ENCODE assay signal across 19 mouse cellular contexts in the genomic region with DNA sequence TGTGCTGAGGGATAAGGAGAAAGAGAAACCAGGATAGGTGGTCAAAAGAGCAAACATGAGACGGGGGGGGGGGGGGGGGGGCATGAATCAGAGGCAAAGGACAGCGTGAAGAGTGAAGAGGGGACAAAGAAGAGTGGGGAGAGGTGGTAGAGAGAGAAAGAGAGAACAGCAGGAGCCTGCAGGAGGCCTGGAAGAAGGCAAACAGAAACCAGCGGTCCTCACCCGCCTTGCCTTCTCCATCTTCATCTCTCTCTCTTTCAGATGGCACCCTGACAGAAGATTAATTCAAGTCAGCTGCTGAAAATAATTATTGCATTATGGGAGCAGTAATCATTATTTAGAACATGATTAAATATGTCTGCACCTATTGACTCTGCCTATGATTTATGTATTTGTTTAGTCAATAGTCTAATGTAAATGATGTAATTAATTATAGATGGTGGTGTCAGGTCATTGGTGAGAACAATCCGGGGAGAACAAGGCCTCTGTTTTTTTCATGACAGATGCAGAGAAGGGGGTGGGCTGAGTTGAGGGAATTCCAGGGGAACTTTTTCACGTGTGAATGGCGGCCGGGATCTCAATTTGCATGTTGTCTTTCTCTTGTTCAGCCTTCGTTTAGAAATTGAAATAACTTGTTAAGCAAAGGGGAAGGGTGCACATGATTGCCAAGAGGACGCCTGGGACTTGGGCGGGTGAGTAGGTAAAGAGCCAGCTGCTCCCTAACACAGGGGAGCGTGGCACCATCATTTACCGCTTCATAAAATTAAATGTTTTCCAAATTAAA.
A peak's percentile ranks its signal among the peaks of the same experiment; 100 is the strongest.
DNase-seq lines count a peak whose midpoint lies in the region; ATAC-seq and TF ChIP-seq lines count a peak whose summit lies in the region.
"Had no signal": no experiment of that assay in that cellular context is flagged by ENCODE, and none has a peak within 500 bp of the region (broad histone marks: within the 10 kb centered on the region; RNA-seq: fewer than 3 reads in every experiment).

No protein-coding gene starts in this region.

- H3K27me3 ChIP-seq in forebrain, embryonic 13.5 days = peaks cover 10% of the 10 kb centered on the region
- no peaks in the 10 kb centered on the region; the same call in 1 of the 2 replicates for H3K27me3 ChIP-seq in forebrain, postnatal 0 days (ENCODE audit: insufficient read depth, low read length)
- peaks cover 42% of the 10 kb centered on the region for H3K27me3 ChIP-seq in neural tube, embryonic 15.5 days (replicated peaks)
- H3K27me3 ChIP-seq in midbrain, embryonic 13.5 days = peaks cover 12% of the 10 kb centered on the region; the same call in 1 of the 2 replicates
- H3K27me3 ChIP-seq: CH12.LX had no signal

- no peak overlapping the region for H3K27ac ChIP-seq in forebrain, embryonic 13.5 days
- H3K27ac ChIP-seq in forebrain, postnatal 0 days (ENCODE audit: low read depth, low read length) = no peak overlapping the region
- H3K27ac ChIP-seq in neural tube, embryonic 15.5 days (replicated peaks) = no peak overlapping the region
- H3K27ac ChIP-seq in midbrain, embryonic 13.5 days = no peak overlapping the region
- H3K27ac ChIP-seq: embryonic facial prominence, embryonic 10.5 days; heart, adult 2 months; kidney, embryonic 15.5 days; layer of hippocampus, adult 2 months; liver, embryonic 14.5 days had no signal

- peak; percentile 75 for ATAC-seq in forebrain, embryonic 13.5 days
- no peak for ATAC-seq in forebrain, postnatal 0 days
- no peak for ATAC-seq in neural tube, embryonic 15.5 days (ENCODE audit: low FRiP score)
- ATAC-seq in midbrain, embryonic 13.5 days = 0 out of 2 replicates have a peak, but pooled peaks have one; percentile 43
- ATAC-seq: inflammation-experienced regulatory T-cells, adult 6 months had no signal

- H3K4me2 ChIP-seq in forebrain, embryonic 13.5 days = no peak overlapping the region
- H3K4me2 ChIP-seq in forebrain, postnatal 0 days (ENCODE audit: low read depth) = no peak overlapping the region
- H3K4me2 ChIP-seq in neural tube, embryonic 15.5 days = no peak overlapping the region
- no peak overlapping the region for H3K4me2 ChIP-seq in midbrain, embryonic 13.5 days (replicated peaks)
- H3K4me2 ChIP-seq: kidney, embryonic 15.5 days had no signal

- no peak overlapping the region for H3K4me3 ChIP-seq in forebrain, embryonic 13.5 days
- H3K4me3 ChIP-seq in forebrain, postnatal 0 days (ENCODE audit: low read depth, low read length) = no peak overlapping the region
- no peak overlapping the region for H3K4me3 ChIP-seq in neural tube, embryonic 15.5 days (replicated peaks)
- H3K4me3 ChIP-seq in midbrain, embryonic 13.5 days (replicated peaks) = no peak overlapping the region
- H3K4me3 ChIP-seq: embryonic facial prominence, embryonic 10.5 days; erythroblast, embryonic 14.5 days; heart, adult 2 months; kidney, embryonic 15.5 days; layer of hippocampus, adult 2 months had no signal

- no peak for DNase-seq in forebrain, postnatal 0 days
- DNase-seq in neural tube, embryonic 10.5 days (ENCODE audit: extremely low spot score, low spot score) = peak; percentile 19
- no peak for DNase-seq in frontal cortex, postnatal 10 days (ENCODE audit: low spot score in 2 of 2)
- no peak for DNase-seq in adipocyte (ENCODE audit: low spot score)
- no peak for DNase-seq in kidney, postnatal 36 days
- DNase-seq: adrenal gland, postnatal 25 days; cerebellum, adult 9-10 months; heart, adult 2 months; lung, postnatal 14 days had no signal

- 21% methylated on average over 11 of the region's 13 CpGs for WGBS in forebrain, embryonic 13.5 days
- WGBS in forebrain, postnatal 0 days = 15% methylated on average over 12 of the region's 13 CpGs
- WGBS in neural tube, embryonic 15.5 days = 20% methylated on average over 12 of the region's 13 CpGs
- 33% methylated on average over 12 of the region's 13 CpGs for WGBS in midbrain, embryonic 13.5 days

- no peak overlapping the region for H3K9ac ChIP-seq in forebrain, embryonic 13.5 days
- no peak overlapping the region for H3K9ac ChIP-seq in forebrain, postnatal 0 days
- no peak overlapping the region for H3K9ac ChIP-seq in neural tube, embryonic 15.5 days (replicated peaks)
- H3K9ac ChIP-seq in midbrain, embryonic 13.5 days (replicated peaks) = no peak overlapping the region
- H3K9ac ChIP-seq: kidney, embryonic 15.5 days; liver, embryonic 14.5 days had no signal

- peaks cover 12% of the 10 kb centered on the region for H3K4me1 ChIP-seq in forebrain, embryonic 13.5 days
- H3K4me1 ChIP-seq in forebrain, postnatal 0 days (ENCODE audit: insufficient read depth) = no peaks in the 10 kb centered on the region
- peaks cover 14% of the 10 kb centered on the region for H3K4me1 ChIP-seq in neural tube, embryonic 15.5 days
- H3K4me1 ChIP-seq in midbrain, embryonic 13.5 days (replicated peaks) = peaks cover 10% of the 10 kb centered on the region
- H3K4me1 ChIP-seq: kidney, embryonic 15.5 days had no signal

- no peaks in the 10 kb centered on the region for H3K36me3 ChIP-seq in forebrain, embryonic 13.5 days (ENCODE audit: poor library complexity, severe bottlenecking)
- no peaks in the 10 kb centered on the region for H3K36me3 ChIP-seq in forebrain, postnatal 0 days (ENCODE audit: insufficient read depth)
- no peaks in the 10 kb centered on the region for H3K36me3 ChIP-seq in neural tube, embryonic 15.5 days
- H3K36me3 ChIP-seq in midbrain, embryonic 13.5 days = no peaks in the 10 kb centered on the region
- H3K36me3 ChIP-seq: embryonic facial prominence, embryonic 10.5 days; kidney, embryonic 15.5 days had no signal

- no peak for TF ChIP-seq CTCF in forebrain, postnatal 0 days (IDR thresholded peaks at IDR 0.05; ENCODE audit: low read depth)

- no peaks in the 10 kb centered on the region for H3K9me3 ChIP-seq in forebrain, embryonic 13.5 days (replicated peaks)
- no peaks in the 10 kb centered on the region for H3K9me3 ChIP-seq in forebrain, postnatal 0 days (ENCODE audit: low read length)
- H3K9me3 ChIP-seq in neural tube, embryonic 15.5 days (replicated peaks) = no peaks in the 10 kb centered on the region
- H3K9me3 ChIP-seq in midbrain, embryonic 13.5 days = no peaks in the 10 kb centered on the region
- H3K9me3 ChIP-seq: embryonic facial prominence, embryonic 10.5 days; kidney, embryonic 15.5 days had no signal

Comparison
In these comparisons a context has a peak if more than half of its experiments do, and no peak if none do; other contexts are left out.
1. ATAC-seq: peak in forebrain, embryonic 13.5 days (single experiment) and midbrain, embryonic 13.5 days (single experiment); none in forebrain, postnatal 0 days (single experiment) and neural tube, embryonic 15.5 days (single experiment).